Mouse (Mus musculus) stomach, postnatal 0 days (tissue): Measurements from ENCODE around the gene Jph2.

Experiments used
- CTCF ChIP-seq: IDR thresholded peaks from 2 replicates; pipeline ENCODE4 v1.5.1; 2016; ENCODE audit warnings: antibody characterized with exemption, low read depth, mild to moderate bottlenecking, moderate library complexity
- EP300 ChIP-seq: optimal IDR thresholded peaks from 2 replicates; pipeline ENCODE3; 2016; ENCODE audit warnings: antibody characterized with exemption

GRCm38 (mm10) chr2:163362940-163363921 is 34.6 kb downstream of the Jph2 start:
- no peak for TF ChIP-seq EP300
- no peak for TF ChIP-seq CTCF
